Mouse (Mus musculus): ENCODE data around the gene Hoxb5. TPM values are rescaled to one million over a fixed set of nuclear protein-coding genes. Genes with fewer than 3 reads are reported as not detected.
A peak's percentile ranks its signal among the peaks of the same experiment; 100 is the strongest.

Hoxb5 gene
- polyA plus RNA-seq, 1 experiment from 2014 or later = 0.97 TPM

- H3K27me3 ChIP-seq = peaks cover 100% of the 10 kb centered on the region
- H3K9ac ChIP-seq = no peak overlapping the region
- peak overlapping the region; percentile 32 for H3K4me3 ChIP-seq
- peaks cover 10% of the 10 kb centered on the region for H3K4me1 ChIP-seq
- 7% methylated on average over 17 of the region's 17 CpGs for WGBS
- no peaks in the 10 kb centered on the region for H3K9me3 ChIP-seq
- H3K4me2 ChIP-seq (replicated peaks) = peak overlapping the region; percentile 53
- H3K27ac ChIP-seq = peak overlapping the region; percentile 1; the same call in 1 of the 2 replicates
- no peaks in the 10 kb centered on the region for H3K36me3 ChIP-seq
- no peak for ATAC-seq (ENCODE audit: low FRiP score, low read depth)
These were observed 30.3 kb downstream of the Hoxb5 start for GRCm38 (mm10) chr11:96333241-96334001.

GRCm38 (mm10) chr11:96334002-96334364 is 30.8 kb downstream of the Hoxb5 start:
- peaks cover 10% of the 10 kb centered on the region for H3K4me1 ChIP-seq
- H3K4me3 ChIP-seq = no peak overlapping the region
- H3K27me3 ChIP-seq = peaks cover 100% of the 10 kb centered on the region
- H3K4me2 ChIP-seq (replicated peaks) = no peak overlapping the region
- ATAC-seq (ENCODE audit: low FRiP score, low read depth) = no peak
- no peaks in the 10 kb centered on the region for H3K36me3 ChIP-seq
- WGBS = 5% methylated on average over 2 of the region's 2 CpGs
- no peak overlapping the region for H3K9ac ChIP-seq
- no peak overlapping the region for H3K27ac ChIP-seq
- H3K9me3 ChIP-seq = no peaks in the 10 kb centered on the region

GRCm38 (mm10) chr11:96334998-96335397 is 31.9 kb downstream of the Hoxb5 start:
- Histone ChIP-seq H3K9me3 (no peaks in the 10 kb centered on the region), H3K36me3 (no peaks in the 10 kb centered on the region), H3K9ac (no peak overlapping the region), H3K27me3 (peaks cover 100% of the 10 kb centered on the region), H3K4me1 (peaks cover 10% of the 10 kb centered on the region), H3K4me2 (replicated peaks) (no peak overlapping the region), H3K27ac (no peak overlapping the region), H3K4me3 (no peak overlapping the region)
- ATAC-seq (ENCODE audit: low FRiP score, low read depth) = no peak
- 57% methylated on average over 3 of the region's 3 CpGs for WGBS

- H3K4me3 ChIP-seq = no peak overlapping the region
- no peak for ATAC-seq (ENCODE audit: low FRiP score, low read depth)
- no peaks in the 10 kb centered on the region for H3K36me3 ChIP-seq
- no peak overlapping the region for H3K4me2 ChIP-seq (replicated peaks)
- peaks cover 98% of the 10 kb centered on the region for H3K27me3 ChIP-seq
- no peak overlapping the region for H3K27ac ChIP-seq
- 9% methylated on average over 2 of the region's 2 CpGs for WGBS
- H3K4me1 ChIP-seq = peaks cover 15% of the 10 kb centered on the region
- no peak overlapping the region for H3K9ac ChIP-seq
- no peaks in the 10 kb centered on the region for H3K9me3 ChIP-seq
These were observed 33.5 kb downstream of the Hoxb5 start for GRCm38 (mm10) chr11:96336597-96336996.

GRCm38 (mm10) chr11:96337026-96337425 is 33.9 kb downstream of the Hoxb5 start:
- 18% methylated on average over 6 of the region's 6 CpGs for WGBS
- Histone ChIP-seq H3K4me1 (peaks cover 15% of the 10 kb centered on the region), H3K9ac (no peak overlapping the region), H3K27ac (no peak overlapping the region), H3K9me3 (no peaks in the 10 kb centered on the region), H3K4me2 (replicated peaks) (no peak overlapping the region), H3K4me3 (no peak overlapping the region), H3K27me3 (peaks cover 98% of the 10 kb centered on the region), H3K36me3 (no peaks in the 10 kb centered on the region)
- ATAC-seq (ENCODE audit: low FRiP score, low read depth) = no peak

GRCm38 (mm10) chr11:96338957-96339855 is 36.1 kb downstream of the Hoxb5 start:
- peaks cover 98% of the 10 kb centered on the region for H3K27me3 ChIP-seq
- no peak overlapping the region for H3K4me3 ChIP-seq
- no peak for ATAC-seq (ENCODE audit: low FRiP score, low read depth)
- no peak overlapping the region for H3K27ac ChIP-seq
- H3K9ac ChIP-seq = no peak overlapping the region
- no peak overlapping the region for H3K4me2 ChIP-seq (replicated peaks)
- H3K4me1 ChIP-seq = peaks cover 6% of the 10 kb centered on the region; the same call in 1 of the 2 replicates
- H3K36me3 ChIP-seq = no peaks in the 10 kb centered on the region
- H3K9me3 ChIP-seq = no peaks in the 10 kb centered on the region
- 29% methylated on average over 7 of the region's 7 CpGs for WGBS

GRCm38 (mm10) chr11:96340698-96341365 is 37.7 kb downstream of the Hoxb5 start:
- H3K9me3 ChIP-seq = no peaks in the 10 kb centered on the region
- H3K36me3 ChIP-seq = no peaks in the 10 kb centered on the region
- peak overlapping the region; percentile 25 for H3K4me3 ChIP-seq
- WGBS = 1% methylated on average over 16 of the region's 36 CpGs
- no peak for ATAC-seq (ENCODE audit: low FRiP score, low read depth)
- peaks cover 98% of the 10 kb centered on the region for H3K27me3 ChIP-seq
- peaks cover 16% of the 10 kb centered on the region for H3K4me1 ChIP-seq
- H3K4me2 ChIP-seq (replicated peaks) = peak overlapping the region; percentile 52
- no peak overlapping the region for H3K9ac ChIP-seq
- no peak overlapping the region for H3K27ac ChIP-seq

- Histone ChIP-seq H3K4me3 (peak overlapping the region; percentile 25), H3K27ac (no peak overlapping the region), H3K4me1 (peaks cover 17% of the 10 kb centered on the region), H3K9me3 (no peaks in the 10 kb centered on the region), H3K4me2 (replicated peaks) (peak overlapping the region; percentile 52), H3K9ac (no peak overlapping the region), H3K36me3 (no peaks in the 10 kb centered on the region), H3K27me3 (peaks cover 98% of the 10 kb centered on the region)
- whole genome bisulfite sequencing = 2% methylated on average over 40 of the region's 40 CpGs
- ATAC-seq (ENCODE audit: low FRiP score, low read depth) = no peak
These were observed 38.8 kb downstream of the Hoxb5 start for GRCm38 (mm10) chr11:96341701-96342575.

- Histone ChIP-seq H3K4me3 (no peak overlapping the region), H3K4me1 (peaks cover 17% of the 10 kb centered on the region), H3K27ac (no peak overlapping the region), H3K4me2 (replicated peaks) (no peak overlapping the region), H3K9me3 (no peaks in the 10 kb centered on the region), H3K27me3 (peaks cover 97% of the 10 kb centered on the region), H3K36me3 (no peaks in the 10 kb centered on the region), H3K9ac (no peak overlapping the region)
- ATAC-seq (ENCODE audit: low FRiP score, low read depth) = no peak
- 8% methylated on average over 4 of the region's 4 CpGs for WGBS
These were observed 39.4 kb downstream of the Hoxb5 start for GRCm38 (mm10) chr11:96342576-96342930.

GRCm38 (mm10) chr11:96343206-96343745 is 40.1 kb downstream of the Hoxb5 start:
- WGBS = 33% methylated on average over 2 of the region's 2 CpGs
- no peak for ATAC-seq (ENCODE audit: low FRiP score, low read depth)
- peaks cover 96% of the 10 kb centered on the region for H3K27me3 ChIP-seq
- no peak overlapping the region for H3K4me2 ChIP-seq (replicated peaks)
- no peak overlapping the region for H3K4me3 ChIP-seq
- no peaks in the 10 kb centered on the region for H3K36me3 ChIP-seq
- no peaks in the 10 kb centered on the region for H3K9me3 ChIP-seq
- H3K9ac ChIP-seq = no peak overlapping the region
- no peak overlapping the region for H3K27ac ChIP-seq
- peaks cover 17% of the 10 kb centered on the region for H3K4me1 ChIP-seq
